Mouse (Mus musculus) ovary, adult 10 weeks (tissue): ENCODE data around the gene Mroh9. TPM values are rescaled to one million over a fixed set of nuclear protein-coding genes. Genes with fewer than 3 reads are reported as not detected.

ENCODE experiments used
- polyA plus RNA-seq: library from polyadenylated mRNA; stranded (reverse); fragments of 350-450 nt; fragmentation: Illumina TruSeq; extraction: RNeasy Lipid Tissue Mini Kit (QIAGEN cat#74804); gene quantifications from one replicate; pipeline ENCODE4 v1.2.3, GENCODE M21; 2014

The Mroh9 gene
- polyA plus RNA-seq, result not detected

DNA sequence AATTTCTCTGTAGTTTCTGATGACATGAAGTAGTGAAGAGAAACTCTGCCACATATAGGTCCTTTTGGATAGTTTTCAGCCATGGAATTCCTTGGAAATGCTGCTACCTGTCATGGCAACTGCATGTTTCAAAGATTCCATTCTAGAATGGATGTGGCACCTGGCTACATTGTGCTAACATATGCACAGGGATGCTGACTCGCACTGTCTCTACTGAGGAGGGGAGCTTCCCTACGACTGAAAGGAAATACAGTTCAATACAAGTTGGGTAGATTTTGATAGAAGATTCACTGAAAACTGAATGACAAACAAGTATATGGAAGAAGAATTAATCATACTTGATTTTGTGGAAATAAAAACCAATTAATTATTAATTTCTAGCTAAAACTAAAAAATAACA lies at the start of gene Mroh9:
Mroh9 (minus strand) TSS at position 101 of the 400 bp plus-strand sequence.

GRCm38 (mm10) chr1:162984428-162984827 lies 101.0 kb downstream of the Mroh9 start, which contains the start of gene Fmo3:
Fmo3 (minus strand) TSS chr1:162984528.

Other genes with a start within 250 kb of the Mroh9 start
- 48.9 TPM for gene Fmo1, start 219.1 kb downstream of the Mroh9 start, polyA plus RNA-seq
- gene Fmo2, start 186.9 kb downstream of the Mroh9 start, polyA plus RNA-seq, result 50.1 TPM
- not detected for gene Fmo6, start 148.2 kb downstream of the Mroh9 start, polyA plus RNA-seq
- gene Fmo3, start 101.1 kb downstream of the Mroh9 start, polyA plus RNA-seq, result not detected
- gene Prrx1, start 228.0 kb upstream of the Mroh9 start, polyA plus RNA-seq, result 123 TPM